Mouse (Mus musculus) liver, postnatal 0 days (tissue): ENCODE data around the gene Mars.

Experiments
- CTCF ChIP-seq: sonication (generic); IDR thresholded peaks from 2 replicates; pipeline ENCODE4 v1.5.1; 2016; ENCODE audit warnings: antibody characterized with exemption, low read depth
- EP300 ChIP-seq: IDR thresholded peaks from 2 replicates; pipeline ENCODE4 v1.6.1; 2016; ENCODE audit warnings: antibody characterized with exemption, low read depth, mild to moderate bottlenecking

DNA sequence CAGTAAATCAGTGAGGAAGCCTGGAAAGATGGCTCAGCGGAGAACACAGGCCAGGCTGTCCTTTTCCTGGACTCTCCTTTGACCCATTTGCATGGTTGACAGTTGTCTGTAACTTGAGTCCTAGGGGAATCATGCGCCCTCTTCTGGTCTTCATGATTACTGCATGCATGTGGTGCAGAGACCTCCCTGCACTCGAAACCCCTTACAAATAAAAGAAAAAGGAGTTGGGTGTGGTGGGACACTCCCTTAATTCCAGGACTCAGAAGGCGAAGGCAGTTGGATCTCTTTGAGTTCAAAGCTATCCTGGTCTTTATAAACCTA, 730 bp upstream of the Mars start:
- TF ChIP-seq CTCF (peak; percentile 97), EP300 (no peak)
